Mouse (Mus musculus) left cerebral cortex, adult 18-20 months (tissue): Measurements from ENCODE around the gene Akt3. TPM values are rescaled to one million over a fixed set of nuclear protein-coding genes. Genes with fewer than 3 reads are reported as not detected.

Experiments
- DNase-seq, 2 experiments: peaks; one replicate each; pipeline ENCODE4 v3.0.0; 2021 to 2022; ENCODE audit warnings: low spot score in 2 of 2, mixed read lengths in 1 of 2
- total RNA-seq, 2 experiments: library from RNA; stranded (reverse); gene quantifications; 2 replicates each; pipeline ENCODE4 v1.2.3; 2021

Gene Akt3
- total RNA-seq, 2 experiments from 2014 or later, result 258 to 260 TPM

- no peak for DNase-seq
Measured at GRCm38 (mm10) chr1:177190358-177190757, 67.6 kb downstream of the Akt3 start.

GRCm38 (mm10) chr1:177188708-177189107, 69.3 kb downstream of the Akt3 start:
- DNase-seq, result no peak

- no peak for DNase-seq
Measured at GRCm38 (mm10) chr1:177186751-177187150, 71.3 kb downstream of the Akt3 start.

GRCm38 (mm10) chr1:177179635-177180034, 78.4 kb downstream of the Akt3 start:
- DNase-seq, result no peak

GRCm38 (mm10) chr1:177175436-177175835, 82.6 kb downstream of the Akt3 start:
- peak; percentile 29 to 30 for DNase-seq

DNA sequence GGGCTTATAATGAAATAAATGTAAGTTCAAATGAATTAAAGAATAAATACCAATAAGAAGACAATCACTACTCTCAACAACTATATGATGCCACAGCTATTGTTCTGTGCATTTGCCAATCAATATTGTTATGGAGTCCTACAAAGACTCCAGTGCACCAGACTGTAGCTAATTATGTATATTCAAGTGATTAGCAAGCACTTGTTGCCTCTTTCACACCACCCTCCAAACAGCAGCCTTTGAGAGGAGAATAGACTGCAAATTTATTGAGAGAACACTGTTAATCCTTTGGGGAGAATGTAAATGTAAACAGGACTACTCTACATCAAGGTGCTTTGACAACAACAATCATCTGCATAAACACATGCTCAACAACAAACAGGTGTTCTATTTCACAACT, 86.7 kb downstream of the Akt3 start:
- no peak for DNase-seq

GRCm38 (mm10) chr1:177165789-177166188, 92.2 kb downstream of the Akt3 start:
- no peak for DNase-seq

DNA sequence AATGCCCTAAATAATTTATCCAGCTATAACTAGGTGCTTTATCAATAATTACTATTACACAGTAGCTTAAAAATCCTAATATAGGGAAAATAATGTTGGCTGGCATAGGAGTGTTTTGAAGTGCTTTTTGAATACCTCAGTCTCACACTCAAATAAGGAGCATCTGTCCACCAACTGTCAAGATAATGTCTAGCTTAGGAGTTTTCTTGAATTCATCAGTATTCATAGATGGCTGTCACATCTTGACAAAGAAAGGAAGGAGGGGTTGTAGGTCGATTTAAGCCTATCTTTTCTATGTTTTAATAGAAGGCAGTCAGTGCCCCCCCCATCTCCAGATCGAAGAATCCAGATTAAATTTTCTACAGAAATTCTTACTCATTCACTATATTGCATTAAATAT, 92.7 kb downstream of the Akt3 start:
- DNase-seq, result no peak

DNA sequence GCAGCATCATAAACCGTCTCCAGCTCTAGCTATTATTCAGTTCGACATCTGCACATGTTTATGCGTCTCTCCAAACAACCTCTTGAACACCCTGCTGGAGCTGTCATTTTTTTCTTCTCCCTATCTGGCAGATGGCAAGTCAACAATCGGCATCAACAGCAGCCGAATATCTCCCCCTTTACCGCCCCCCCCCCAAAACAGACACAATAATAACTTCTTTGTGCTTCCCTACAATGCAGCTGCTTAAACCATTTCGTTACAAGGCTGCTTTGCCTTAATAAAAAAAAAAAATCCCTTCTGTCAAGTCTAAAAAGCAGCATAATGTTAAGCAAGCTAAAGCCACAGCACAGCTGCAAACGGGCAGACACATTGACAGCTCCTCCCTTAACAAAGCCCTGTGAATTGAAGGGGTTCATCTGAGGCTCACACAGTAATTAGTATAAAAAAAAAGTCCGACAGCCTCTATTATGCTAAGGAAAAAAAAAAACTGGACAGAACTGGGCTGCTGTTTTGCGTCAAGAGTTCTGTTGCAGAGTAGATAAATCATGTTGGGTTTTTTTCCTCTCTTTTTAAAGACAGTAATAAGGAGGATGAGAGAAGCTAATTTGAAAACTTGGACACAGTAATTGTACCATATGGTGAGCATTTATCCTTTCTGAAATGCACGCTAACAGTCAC, 107.5 kb downstream of the Akt3 start:
- DNase-seq, result no peak

- no peak for DNase-seq
Measured at GRCm38 (mm10) chr1:177148746-177149145, 109.3 kb downstream of the Akt3 start.

DNA sequence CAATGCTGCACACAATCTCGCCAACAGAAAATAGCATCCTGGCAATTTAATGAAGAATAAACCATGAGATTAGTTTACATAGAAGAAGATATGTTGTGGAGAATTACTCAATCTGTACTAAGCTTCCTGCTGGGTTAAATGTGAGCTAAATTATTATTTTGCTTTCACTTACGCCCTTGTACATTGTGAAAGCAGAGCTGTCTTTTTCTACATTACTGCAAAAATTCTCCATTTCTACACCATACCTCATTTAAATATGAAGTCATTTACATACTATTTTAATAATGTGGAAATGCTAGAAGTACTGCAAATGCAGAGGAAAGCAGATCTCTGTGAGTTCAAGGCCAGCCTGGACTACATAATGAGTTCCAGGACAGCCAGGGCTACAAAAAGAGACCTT, 116.5 kb downstream of the Akt3 start:
- no peak for DNase-seq

- DNase-seq, result no peak
Measured at GRCm38 (mm10) chr1:177139652-177140051, 118.4 kb downstream of the Akt3 start.

GRCm38 (mm10) chr1:177131458-177131857, 126.5 kb downstream of the Akt3 start:
- no peak for DNase-seq

GRCm38 (mm10) chr1:177126674-177127073, 131.3 kb downstream of the Akt3 start:
- peak; percentile 44 for DNase-seq

GRCm38 (mm10) chr1:177110665-177111271, 147.2 kb downstream of the Akt3 start:
- DNase-seq, result no peak

DNA sequence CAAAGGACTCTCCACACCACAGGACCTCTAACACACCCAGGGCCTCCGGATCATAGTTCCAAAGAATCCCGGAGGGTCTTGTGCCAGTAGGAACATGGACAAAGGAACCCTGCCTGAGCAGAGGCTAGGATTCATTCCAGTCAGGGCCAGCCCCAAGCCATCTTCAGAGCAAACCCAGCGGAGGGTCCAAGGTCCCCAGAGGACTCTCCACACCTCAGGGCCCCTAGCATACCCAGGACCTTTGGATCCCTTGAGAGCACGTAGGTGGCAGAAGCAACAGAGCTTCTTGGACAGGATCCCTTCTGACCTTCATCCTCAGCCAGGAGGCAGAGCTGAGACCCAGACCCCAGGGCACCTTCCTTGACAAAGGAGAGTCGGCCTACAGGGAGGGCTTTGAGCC, 167.5 kb downstream of the Akt3 start:
- no peak for DNase-seq

DNA sequence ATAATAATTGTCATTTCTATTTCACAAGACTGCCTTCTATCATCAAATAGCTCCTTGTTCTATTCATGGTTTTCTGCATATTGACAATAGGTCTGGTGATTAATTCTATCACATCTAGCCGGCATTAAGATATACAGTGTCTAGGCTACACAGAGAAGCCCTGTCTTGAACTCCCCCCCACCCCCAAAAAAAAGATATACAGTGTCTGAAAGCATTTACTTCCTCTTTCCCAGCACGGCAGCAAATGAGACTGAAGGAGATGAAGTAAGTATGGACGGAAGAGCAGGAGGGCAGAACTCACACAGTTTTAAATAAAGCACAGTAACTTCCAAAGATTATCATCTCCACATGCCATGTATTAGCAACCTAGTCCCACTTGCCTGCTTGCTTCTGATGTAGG, 168.5 kb downstream of the Akt3 start:
- no peak for DNase-seq

GRCm38 (mm10) chr1:177089048-177089447, 169.0 kb downstream of the Akt3 start:
- DNase-seq, result no peak

GRCm38 (mm10) chr1:177081957-177082645, 175.9 kb downstream of the Akt3 start:
- DNase-seq, result no peak

GRCm38 (mm10) chr1:177069161-177069560, 188.8 kb downstream of the Akt3 start:
- DNase-seq, result no peak

GRCm38 (mm10) chr1:177067123-177067646, 190.8 kb downstream of the Akt3 start:
- DNase-seq, result no peak

DNA sequence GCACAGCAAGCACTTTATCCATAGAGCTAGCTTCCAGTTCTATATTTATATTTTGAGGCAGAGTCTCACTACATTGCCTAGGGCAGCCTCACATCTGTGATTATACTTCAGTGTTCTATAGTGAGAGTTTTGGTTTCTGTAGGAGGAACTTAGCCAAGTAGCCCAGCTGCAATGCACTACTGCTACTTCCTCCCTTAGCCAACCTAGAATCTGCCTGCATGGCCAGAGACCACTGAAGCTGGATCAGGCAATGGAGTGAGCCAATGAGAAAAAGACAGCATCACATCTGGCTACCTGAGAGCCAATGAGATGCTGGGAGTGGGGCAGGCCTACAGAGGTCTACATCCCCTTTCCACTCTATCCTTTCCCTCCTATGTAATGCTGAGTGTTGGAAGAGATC, 192.3 kb downstream of the Akt3 start:
- DNase-seq, result no peak
